Comparison of ENCODE assay signal across 8 mouse cellular contexts in the genomic region with DNA sequence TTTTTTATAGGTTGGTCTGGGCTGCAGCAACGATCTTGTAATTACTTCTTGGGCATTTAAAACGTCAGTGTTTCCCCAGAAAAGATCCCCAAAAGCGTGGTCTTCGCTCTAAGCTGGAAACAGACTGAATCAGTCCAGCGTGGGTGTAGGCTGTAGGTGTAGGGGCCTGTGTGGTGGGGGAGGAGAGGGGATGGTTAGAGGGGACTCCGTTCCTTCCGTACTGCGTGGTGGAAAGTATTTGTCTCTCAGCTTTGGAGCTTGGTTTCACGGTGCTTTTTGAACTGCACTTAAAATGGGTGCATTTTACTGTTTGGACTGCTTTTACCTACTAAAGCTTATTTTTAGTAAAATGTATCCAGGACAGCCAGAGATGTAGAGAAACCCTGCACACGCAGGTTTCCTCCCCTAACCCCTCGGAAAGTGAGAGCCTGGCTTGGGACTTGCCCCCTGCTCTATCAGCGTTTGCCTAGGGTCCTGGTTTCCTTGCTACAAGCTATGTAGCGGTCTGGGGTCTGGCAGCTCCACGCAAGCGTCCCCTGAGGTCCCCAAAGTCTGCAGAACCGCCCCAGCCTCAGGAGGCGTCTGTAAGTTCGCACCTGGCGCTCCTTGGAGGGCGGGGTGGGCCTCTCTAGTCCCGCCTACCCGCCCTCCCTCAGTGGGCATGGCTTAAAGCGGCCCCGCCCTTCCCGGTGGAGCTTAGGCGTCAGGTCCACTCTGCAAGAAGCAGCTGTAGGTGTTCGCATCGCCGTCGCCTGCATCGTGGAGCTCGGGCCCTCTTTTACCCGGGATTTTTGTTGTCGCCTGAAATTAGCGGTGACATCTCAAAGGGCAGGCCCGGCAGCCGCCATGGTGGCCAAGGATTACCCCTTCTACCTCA.
A peak's percentile ranks its signal among the peaks of the same experiment; 100 is the strongest.
DNase-seq lines count a peak whose midpoint lies in the region; ATAC-seq and TF ChIP-seq lines count a peak whose summit lies in the region.

No protein-coding gene starts in this region.

- no peaks in the 10 kb centered on the region for H3K36me3 ChIP-seq in heart, embryonic 10.5 days
- H3K36me3 ChIP-seq in kidney, embryonic 14.5 days (ENCODE audit: control insufficient read depth, insufficient read depth, low read length) = no peaks in the 10 kb centered on the region
- H3K36me3 ChIP-seq in limb, embryonic 13.5 days = no peaks in the 10 kb centered on the region
- no peaks in the 10 kb centered on the region for H3K36me3 ChIP-seq in midbrain, embryonic 14.5 days (ENCODE audit: control insufficient read depth, insufficient read depth, low read length)

- H3K4me3 ChIP-seq in embryonic fibroblast, embryonic 13.5 days (ENCODE audit: insufficient read depth, low read length) = peak overlapping the region; percentile 43
- H3K4me3 ChIP-seq in heart, embryonic 10.5 days = peak overlapping the region; percentile 72
- H3K4me3 ChIP-seq in kidney, embryonic 14.5 days (ENCODE audit: low read length) = peak overlapping the region; percentile 37
- peak overlapping the region; percentile 71 for H3K4me3 ChIP-seq in limb, embryonic 13.5 days
- H3K4me3 ChIP-seq in midbrain, embryonic 14.5 days (replicated peaks; ENCODE audit: low read depth, low read length) = peak overlapping the region; percentile 50

- DNase-seq in brain, embryonic 14.5 days (ENCODE audit: low read depth) = peak; percentile 84
- DNase-seq in heart, embryonic 10.5 days (ENCODE audit: low spot score) = peak; percentile 93
- DNase-seq in midbrain, embryonic 14.5 days = peak; percentile 83
- DNase-seq in spleen, adult 12 weeks (ENCODE audit: low spot score) = peak; percentile 80
- no peak for DNase-seq in adipocyte (ENCODE audit: low spot score)

- H3K27me3 ChIP-seq in heart, embryonic 10.5 days (ENCODE audit: insufficient read depth, poor library complexity, severe bottlenecking) = peaks cover 21% of the 10 kb centered on the region
- H3K27me3 ChIP-seq in kidney, embryonic 14.5 days (ENCODE audit: control insufficient read depth, insufficient read depth, low read length) = peaks cover 4% of the 10 kb centered on the region; the same call in 1 of the 2 replicates
- peaks cover 5% of the 10 kb centered on the region; the same call in 1 of the 2 replicates for H3K27me3 ChIP-seq in limb, embryonic 13.5 days
- peaks cover 16% of the 10 kb centered on the region for H3K27me3 ChIP-seq in midbrain, embryonic 14.5 days (ENCODE audit: control insufficient read depth, insufficient read depth, low read length)

- no peaks in the 10 kb centered on the region for H3K9me3 ChIP-seq in heart, embryonic 10.5 days
- H3K9me3 ChIP-seq in kidney, embryonic 14.5 days (ENCODE audit: control insufficient read depth, low read length) = no peaks in the 10 kb centered on the region
- H3K9me3 ChIP-seq in limb, embryonic 13.5 days = no peaks in the 10 kb centered on the region
- no peaks in the 10 kb centered on the region for H3K9me3 ChIP-seq in midbrain, embryonic 14.5 days (ENCODE audit: control insufficient read depth, low read length)

- H3K9ac ChIP-seq in kidney, embryonic 14.5 days (ENCODE audit: low read depth, low read length) = peak overlapping the region; percentile 47; the same call in 1 of the 2 replicates
- peak overlapping the region; percentile 77 for H3K9ac ChIP-seq in limb, embryonic 13.5 days
- H3K9ac ChIP-seq in midbrain, embryonic 14.5 days (replicated peaks; ENCODE audit: low read length) = peak overlapping the region; percentile 13; the same call in 1 of the 2 replicates

- 3% methylated on average over 37 of the region's 37 CpGs for WGBS in heart, embryonic 10.5 days
- WGBS in kidney, embryonic 14.5 days = 2% methylated on average over 37 of the region's 37 CpGs
- 2% methylated on average over 37 of the region's 37 CpGs for WGBS in limb, embryonic 13.5 days
- 3% methylated on average over 37 of the region's 37 CpGs for WGBS in midbrain, embryonic 14.5 days

- TF ChIP-seq CTCF in brain, embryonic 14.5 days (IDR thresholded peaks at IDR 0.05; ENCODE audit: borderline replicate concordance, extremely low read depth, insufficient read depth, insufficient read length) = no peak
- TF ChIP-seq CTCF in embryonic fibroblast, embryonic 13.5 days (IDR thresholded peaks at IDR 0.05; ENCODE audit: borderline replicate concordance, insufficient read depth, low read length) = no peak

- H3K4me1 ChIP-seq in embryonic fibroblast, embryonic 13.5 days (ENCODE audit: control insufficient read depth, insufficient read depth, low read length) = no peaks in the 10 kb centered on the region
- H3K4me1 ChIP-seq in heart, embryonic 10.5 days = peaks cover 20% of the 10 kb centered on the region
- no peaks in the 10 kb centered on the region for H3K4me1 ChIP-seq in kidney, embryonic 14.5 days (ENCODE audit: control insufficient read depth, insufficient read depth, low read length)
- peaks cover 46% of the 10 kb centered on the region for H3K4me1 ChIP-seq in limb, embryonic 13.5 days
- peaks cover 14% of the 10 kb centered on the region; the same call in 1 of the 2 replicates for H3K4me1 ChIP-seq in midbrain, embryonic 14.5 days (ENCODE audit: control insufficient read depth, insufficient read depth, low read length)

- peak; percentile 94 for ATAC-seq in kidney, embryonic 14.5 days (ENCODE audit: low FRiP score, low TSS enrichment)
- ATAC-seq in limb, embryonic 13.5 days (ENCODE audit: low FRiP score, low read depth) = peak; percentile 91
- ATAC-seq in midbrain, embryonic 14.5 days (ENCODE audit: low FRiP score, low TSS enrichment) = peak; percentile 53; the same call in 1 of the 2 replicates

- TF ChIP-seq POLR2A in brain, embryonic 14.5 days (IDR thresholded peaks at IDR 0.05; ENCODE audit: borderline replicate concordance, extremely low read depth, insufficient read depth, insufficient read length, poor library complexity, severe bottlenecking) = no peak
- TF ChIP-seq POLR2A in embryonic fibroblast, embryonic 13.5 days (IDR thresholded peaks at IDR 0.05; ENCODE audit: low read depth, low read length) = 0 out of 2 replicates have a peak, but pooled peaks have one; percentile 34

- H3K27ac ChIP-seq in embryonic fibroblast, embryonic 13.5 days (ENCODE audit: insufficient read depth, low read length) = no peak overlapping the region
- peak overlapping the region; percentile 75; the same call in 1 of the 2 replicates for H3K27ac ChIP-seq in heart, embryonic 10.5 days
- H3K27ac ChIP-seq in kidney, embryonic 14.5 days (ENCODE audit: low read depth, low read length) = no peak overlapping the region
- peak overlapping the region; percentile 56 for H3K27ac ChIP-seq in limb, embryonic 13.5 days
- H3K27ac ChIP-seq in midbrain, embryonic 14.5 days (replicated peaks; ENCODE audit: low read depth, low read length) = no peak overlapping the region

- peak overlapping the region; percentile 64 for H3K4me2 ChIP-seq in kidney, embryonic 14.5 days (replicated peaks; ENCODE audit: low read depth, low read length)
- H3K4me2 ChIP-seq in limb, embryonic 13.5 days (replicated peaks) = peak overlapping the region; percentile 96
- H3K4me2 ChIP-seq in midbrain, embryonic 14.5 days (ENCODE audit: low read length) = peak overlapping the region; percentile 84

Comparison
In these comparisons a context has a peak if more than half of its experiments do, and no peak if none do; other contexts are left out.
1. H3K27ac ChIP-seq: peak in heart, embryonic 10.5 days (single experiment) and limb, embryonic 13.5 days (single experiment); none in embryonic fibroblast, embryonic 13.5 days (single experiment), kidney, embryonic 14.5 days (single experiment) and midbrain, embryonic 14.5 days (single experiment).
2. H3K9ac ChIP-seq: peak in every context shown above with its lines; median percentile 77 in limb, embryonic 13.5 days; 47 in kidney, embryonic 14.5 days; 13 in midbrain, embryonic 14.5 days.
3. Peak in every context shown above with its lines, with median percentiles within 50 percentile points of each other: H3K4me3 ChIP-seq, ATAC-seq and H3K4me2 ChIP-seq.